Mouse (Mus musculus): ENCODE results near the gene Krt77.

DNA sequence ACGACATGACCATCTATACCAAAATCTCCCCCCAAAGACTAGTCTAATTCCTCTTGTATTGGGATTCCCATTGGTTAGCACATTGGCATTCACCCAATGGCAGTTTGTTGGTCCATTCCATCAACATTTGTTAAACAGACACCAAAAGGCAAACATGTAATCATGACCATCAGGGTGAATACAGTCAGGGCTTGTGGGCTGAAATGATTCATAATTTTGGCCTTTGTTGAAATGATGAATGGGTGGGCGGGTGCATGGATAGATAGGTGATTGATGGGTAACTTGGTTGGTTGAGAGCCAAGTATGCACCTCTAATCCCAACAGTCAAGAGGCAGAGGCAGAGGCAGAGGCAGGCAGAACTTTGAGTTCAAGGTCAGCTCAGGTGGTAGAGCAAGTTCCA, 46.6 kb upstream of the Krt77 start:
- TF ChIP-seq MYOG (IDR thresholded peaks at IDR 0.05; ENCODE audit: control insufficient read depth, extremely low read depth, insufficient read length) (no peak), CTCF (IDR thresholded peaks at IDR 0.05; ENCODE audit: control insufficient read depth, insufficient read depth, insufficient read length) (no peak), MAX (IDR thresholded peaks at IDR 0.05) (no peak), USF1 (IDR thresholded peaks at IDR 0.05; ENCODE audit: low read depth) (no peak), MYOD1 (IDR thresholded peaks at IDR 0.05; ENCODE audit: control insufficient read depth, insufficient read length, low read depth) (no peak), CEBPB (IDR thresholded peaks at IDR 0.05; ENCODE audit: low read depth) (no peak), FOSL1 (IDR thresholded peaks at IDR 0.05; ENCODE audit: insufficient read depth, low read length, poor library complexity, severe bottlenecking) (no peak)

All from C2C12 (cell line).